In genomic region chr13:94806315-94807179, GRCm38 (mm10) we compare ENCODE assay signal across 11 mouse cellular contexts. TPM values are rescaled to one million over a fixed set of nuclear protein-coding genes. Genes with fewer than 3 reads are reported as not detected.
DNase-seq lines count a peak whose midpoint lies in the region; ATAC-seq lines count a peak whose summit lies in the region.
"Had no signal": no experiment of that assay in that cellular context is flagged by ENCODE, and none has a peak within 500 bp of the region (broad histone marks: within the 10 kb centered on the region; RNA-seq: fewer than 3 reads in every experiment).

No protein-coding gene starts in this region.

- H3K4me1 ChIP-seq in limb, embryonic 11.5 days (ENCODE audit: control insufficient read depth, insufficient read depth, low read length), result peaks cover 12% of the 10 kb centered on the region
- H3K4me1 ChIP-seq in limb, embryonic 10.5 days, result peaks cover 36% of the 10 kb centered on the region
- peaks cover 7% of the 10 kb centered on the region; the same call in 1 of the 2 replicates for H3K4me1 ChIP-seq in intestine, embryonic 16.5 days (ENCODE audit: control insufficient read depth, insufficient read depth, low read length)
- peaks cover 11% of the 10 kb centered on the region for H3K4me1 ChIP-seq in kidney, embryonic 15.5 days
- H3K4me1 ChIP-seq in hindbrain, embryonic 16.5 days (ENCODE audit: control insufficient read depth, insufficient read depth, low read depth, low read length), result no peaks in the 10 kb centered on the region

- no peak overlapping the region for H3K4me3 ChIP-seq in limb, embryonic 11.5 days (ENCODE audit: low read depth, low read length)
- H3K4me3 ChIP-seq in limb, embryonic 10.5 days, result no peak overlapping the region
- H3K4me3 ChIP-seq in intestine, embryonic 16.5 days (ENCODE audit: low read length), result no peak overlapping the region
- no peak overlapping the region for H3K4me3 ChIP-seq in kidney, embryonic 15.5 days (replicated peaks)
- no peak overlapping the region for H3K4me3 ChIP-seq in hindbrain, embryonic 16.5 days (ENCODE audit: low read length)
- H3K4me3 ChIP-seq: embryonic facial prominence, embryonic 13.5 days; left cerebral cortex, adult 2 months had no signal

- H3K4me2 ChIP-seq in limb, embryonic 11.5 days (ENCODE audit: low read depth, severe bottlenecking), result no peak overlapping the region
- H3K4me2 ChIP-seq in intestine, embryonic 16.5 days (ENCODE audit: low read depth, low read length), result no peak overlapping the region
- H3K4me2 ChIP-seq in kidney, embryonic 15.5 days, result no peak overlapping the region
- no peak overlapping the region for H3K4me2 ChIP-seq in hindbrain, embryonic 16.5 days (ENCODE audit: low read length)
- H3K4me2 ChIP-seq: embryonic facial prominence, embryonic 13.5 days; hindbrain, embryonic 14.5 days had no signal

- H3K9me3 ChIP-seq in limb, embryonic 11.5 days (ENCODE audit: control insufficient read depth, low read length), result no peaks in the 10 kb centered on the region
- H3K9me3 ChIP-seq in limb, embryonic 10.5 days (replicated peaks), result no peaks in the 10 kb centered on the region
- no peaks in the 10 kb centered on the region for H3K9me3 ChIP-seq in intestine, embryonic 16.5 days (ENCODE audit: control insufficient read depth, low read length)
- H3K9me3 ChIP-seq in kidney, embryonic 15.5 days (replicated peaks), result no peaks in the 10 kb centered on the region
- no peaks in the 10 kb centered on the region for H3K9me3 ChIP-seq in hindbrain, embryonic 16.5 days (ENCODE audit: control insufficient read depth, low read length)
- H3K9me3 ChIP-seq: embryonic facial prominence, embryonic 13.5 days had no signal

- H3K27me3 ChIP-seq in limb, embryonic 11.5 days (ENCODE audit: control insufficient read depth, insufficient read depth, low read length), result no peaks in the 10 kb centered on the region
- no peaks in the 10 kb centered on the region for H3K27me3 ChIP-seq in limb, embryonic 10.5 days (ENCODE audit: low read depth, poor library complexity, severe bottlenecking)
- no peaks in the 10 kb centered on the region for H3K27me3 ChIP-seq in intestine, embryonic 16.5 days (replicated peaks; ENCODE audit: control insufficient read depth, insufficient read depth, low read length)
- no peaks in the 10 kb centered on the region for H3K27me3 ChIP-seq in kidney, embryonic 15.5 days
- no peaks in the 10 kb centered on the region for H3K27me3 ChIP-seq in hindbrain, embryonic 16.5 days (replicated peaks; ENCODE audit: control insufficient read depth, insufficient read depth, low read length)
- H3K27me3 ChIP-seq: embryonic facial prominence, embryonic 13.5 days had no signal

- H3K9ac ChIP-seq in limb, embryonic 11.5 days (ENCODE audit: low read length), result no peak overlapping the region
- no peak overlapping the region for H3K9ac ChIP-seq in intestine, embryonic 16.5 days (ENCODE audit: low read depth, low read length)
- H3K9ac ChIP-seq in kidney, embryonic 15.5 days, result no peak overlapping the region
- no peak overlapping the region for H3K9ac ChIP-seq in hindbrain, embryonic 16.5 days (ENCODE audit: low read depth, low read length)
- H3K9ac ChIP-seq: embryonic facial prominence, embryonic 13.5 days; hindbrain, embryonic 14.5 days had no signal

- DNase-seq in limb, embryonic 11.5 days (ENCODE audit: low spot score), result peak; percentile 30
- DNase-seq in limb, embryonic 10.5 days (ENCODE audit: low spot score), result no peak
- DNase-seq: kidney, postnatal 10 days had no signal

- no peaks in the 10 kb centered on the region for H3K36me3 ChIP-seq in limb, embryonic 11.5 days (ENCODE audit: control insufficient read depth, insufficient read depth, low read length)
- H3K36me3 ChIP-seq in limb, embryonic 10.5 days, result 0 out of 2 replicates have a peak, but pooled peaks cover 3% of the 10 kb centered on the region
- no peaks in the 10 kb centered on the region for H3K36me3 ChIP-seq in intestine, embryonic 16.5 days (ENCODE audit: control insufficient read depth, insufficient read depth, low read length)
- no peaks in the 10 kb centered on the region for H3K36me3 ChIP-seq in kidney, embryonic 15.5 days
- no peaks in the 10 kb centered on the region for H3K36me3 ChIP-seq in hindbrain, embryonic 16.5 days (ENCODE audit: control insufficient read depth, insufficient read depth, low read length)
- H3K36me3 ChIP-seq: embryonic facial prominence, embryonic 13.5 days had no signal

- no peak for ATAC-seq in limb, embryonic 11.5 days (ENCODE audit: insufficient number of reproducible peaks, low FRiP score, low TSS enrichment, low read depth)
- 0 out of 2 replicates have a peak, but pooled peaks have one; percentile 25 for ATAC-seq in common myeloid progenitor, adult 5-6 weeks (replicated peaks; ENCODE audit: low read depth, poor library complexity, severe bottlenecking)
- ATAC-seq in intestine, embryonic 16.5 days, result peak; percentile 53
- 0 out of 2 replicates have a peak, but pooled peaks have one; percentile 47 for ATAC-seq in megakaryocyte-erythroid progenitor cell, adult 5-6 weeks (replicated peaks; ENCODE audit: low FRiP score, low TSS enrichment, poor library complexity, severe bottlenecking)
- ATAC-seq in kidney, embryonic 15.5 days (replicated peaks; ENCODE audit: low FRiP score), result no peak
- no peak for ATAC-seq in hindbrain, embryonic 16.5 days

- no peak overlapping the region for H3K27ac ChIP-seq in limb, embryonic 11.5 days (replicated peaks; ENCODE audit: low read depth, low read length)
- no peak overlapping the region for H3K27ac ChIP-seq in limb, embryonic 10.5 days
- H3K27ac ChIP-seq in intestine, embryonic 16.5 days (ENCODE audit: low read length), result no peak overlapping the region
- no peak overlapping the region for H3K27ac ChIP-seq in kidney, embryonic 15.5 days
- no peak overlapping the region for H3K27ac ChIP-seq in hindbrain, embryonic 16.5 days (ENCODE audit: low read depth, low read length)
- H3K27ac ChIP-seq: embryonic facial prominence, embryonic 13.5 days; hindbrain, embryonic 14.5 days; left cerebral cortex, adult 2 months had no signal

- WGBS in limb, embryonic 11.5 days, result 30% methylated on average over 9 of the region's 9 CpGs
- 36% methylated on average over 9 of the region's 9 CpGs for WGBS in limb, embryonic 10.5 days
- 29% methylated on average over 9 of the region's 9 CpGs for WGBS in intestine, embryonic 16.5 days
- WGBS in kidney, embryonic 15.5 days, result 23% methylated on average over 9 of the region's 9 CpGs
- WGBS in hindbrain, embryonic 16.5 days, result 40% methylated on average over 9 of the region's 9 CpGs

RNA-seq across cellular contexts. Expression of gene Tbca, which starts 17.8 kb away (rescaled TPM):
- polyA plus RNA-seq in limb, embryonic 11.5 days (2014; fragmentation: Nextera tagmentation; extraction: Ambion mirVana), result 320 and 330 TPM in 2 replicates
- 274 and 297 TPM in 2 replicates for polyA plus RNA-seq in limb, embryonic 10.5 days (2016; fragmentation: Nextera tagmentation; extraction: Ambion mirVana)
- 199 and 247 TPM in 2 replicates for total RNA-seq in common myeloid progenitor, adult 5-6 weeks (2017)
- 216 and 217 TPM in 2 replicates for polyA plus RNA-seq in intestine, embryonic 16.5 days (2015; fragmentation: Nextera tagmentation; extraction: Ambion mirVana)
- 145 and 230 TPM in 2 replicates for total RNA-seq in megakaryocyte-erythroid progenitor cell, adult 5-6 weeks (2014; fragmentation: Nextera tagmentation)
- 158 and 298 TPM in 2 replicates for total RNA-seq in megakaryocyte-erythroid progenitor cell, adult 5-6 weeks (2017)
- 235 and 273 TPM in 2 replicates for polyA plus RNA-seq in kidney, embryonic 15.5 days (2015; fragmentation: Nextera tagmentation; extraction: Ambion mirVana)
- 270 and 273 TPM in 2 replicates for polyA plus RNA-seq in hindbrain, embryonic 16.5 days (2015; fragmentation: Nextera tagmentation; extraction: Ambion mirVana)

Comparison
In these comparisons a context has a peak if more than half of its experiments do, and no peak if none do; other contexts are left out.
1. ATAC-seq: peak in common myeloid progenitor, adult 5-6 weeks (single experiment), intestine, embryonic 16.5 days (single experiment) and megakaryocyte-erythroid progenitor cell, adult 5-6 weeks (single experiment); none in limb, embryonic 11.5 days (single experiment), kidney, embryonic 15.5 days (single experiment) and hindbrain, embryonic 16.5 days (single experiment).